Mouse (Mus musculus): Measurements from ENCODE around the gene Gpc6.

GRCm38 (mm10) chr14:117514829-117515228, 589.7 kb downstream of the Gpc6 start:
- TF ChIP-seq POLR2A (IDR thresholded peaks at IDR 0.05; ENCODE audit: borderline replicate concordance, low read depth, low read length) = no peak
- no peak for TF ChIP-seq CTCF (IDR thresholded peaks at IDR 0.05; ENCODE audit: low read depth, low read length)

Measured in bone marrow macrophage, adult 2 months (primary cell).